Mouse (Mus musculus) C2C12 (cell line): ENCODE measurements around the gene Trat1.

ENCODE experiments used
- CTCF ChIP-seq: IDR thresholded peaks from one replicate; pipeline ENCODE4 v1.5.1; 2011; ENCODE audit not compliant: control insufficient read depth, insufficient read depth, insufficient read length
- FOSL1 ChIP-seq: IDR thresholded peaks from one replicate; pipeline ENCODE4 v1.8.0; 2011; ENCODE audit warnings: mild to moderate bottlenecking, low read length; ENCODE audit not compliant: poor library complexity, insufficient read depth, severe bottlenecking
- MAX ChIP-seq: IDR thresholded peaks from one replicate; pipeline ENCODE4 v1.6.1; 2011; ENCODE audit warnings: mild to moderate bottlenecking, control low read depth
- MYOG ChIP-seq: IDR thresholded peaks from one replicate; pipeline ENCODE4 v1.6.1; 2011; ENCODE audit not compliant: control insufficient read depth, insufficient read length; ENCODE audit errors: extremely low read depth
- USF1 ChIP-seq: IDR thresholded peaks from one replicate; pipeline ENCODE4 v1.6.1; 2011; ENCODE audit warnings: low read depth, mild to moderate bottlenecking, control low read depth, moderate library complexity

GRCm38 (mm10) chr16:48816695-48817094, 44.9 kb upstream of the Trat1 start, which contains the start of gene Retnlb:
- TF ChIP-seq CTCF = no peak
- no peak for TF ChIP-seq USF1
- no peak for TF ChIP-seq MAX
- no peak for TF ChIP-seq MYOG
- TF ChIP-seq FOSL1 = no peak
